In genomic region chr16:35111143-35111620, GRCm38 (mm10) we compare ENCODE assay signal across 8 mouse cellular contexts. TPM values are rescaled to one million over a fixed set of nuclear protein-coding genes. Genes with fewer than 3 reads are reported as not detected.
DNase-seq lines count a peak whose midpoint lies in the region; ATAC-seq and TF ChIP-seq lines count a peak whose summit lies in the region.

No protein-coding gene starts in this region.

- H3K36me3 ChIP-seq in CH12.LX (replicated peaks in 1 of 2; ENCODE audit: control insufficient read depth in 1 of 2, insufficient read depth in 1 of 2, low read length in 1 of 2) = peaks cover 13 to 36% of the 10 kb centered on the region in 2 experiments
- 0 out of 2 replicates have a peak, but pooled peaks cover 2% of the 10 kb centered on the region for H3K36me3 ChIP-seq in hindbrain, embryonic 11.5 days (ENCODE audit: control insufficient read depth, insufficient read depth, low read length)
- H3K36me3 ChIP-seq in midbrain, embryonic 14.5 days (ENCODE audit: control insufficient read depth, insufficient read depth, low read length) = 0 out of 2 replicates have a peak, but pooled peaks cover 9% of the 10 kb centered on the region

- peaks cover 0 to 3% of the 10 kb centered on the region in 2 experiments; a peak in 1 of 4 replicates for H3K4me1 ChIP-seq in CH12.LX (ENCODE audit: control insufficient read depth in 1 of 2, insufficient read depth in 2 of 2)
- H3K4me1 ChIP-seq in hindbrain, embryonic 11.5 days (replicated peaks; ENCODE audit: control insufficient read depth, insufficient read depth, low read length) = peaks cover 3% of the 10 kb centered on the region; the same call in 1 of the 2 replicates
- peaks cover 7% of the 10 kb centered on the region for H3K4me1 ChIP-seq in midbrain, embryonic 14.5 days (ENCODE audit: control insufficient read depth, insufficient read depth, low read length)

- no peaks in the 10 kb centered on the region for H3K79me2 ChIP-seq in CH12.LX (replicated peaks; ENCODE audit: control insufficient read depth, extremely low read depth, insufficient read depth, poor library complexity, severe bottlenecking)

- WGBS in hindbrain, embryonic 11.5 days = 69% methylated on average over 8 of the region's 8 CpGs
- WGBS in midbrain, embryonic 14.5 days = 62% methylated on average over 8 of the region's 8 CpGs

- H3K4me3 ChIP-seq in CH12.LX (replicated peaks in 1 of 3; ENCODE audit: low read depth in 2 of 3, low read length in 2 of 3, poor library complexity in 1 of 3) = no peak overlapping the region
- H3K4me3 ChIP-seq in hindbrain, embryonic 11.5 days (ENCODE audit: low read depth, low read length) = no peak overlapping the region
- H3K4me3 ChIP-seq in midbrain, embryonic 14.5 days (replicated peaks; ENCODE audit: low read depth, low read length) = no peak overlapping the region

- H3K27ac ChIP-seq in CH12.LX (ENCODE audit: insufficient read depth, low read depth) = no peak overlapping the region
- H3K27ac ChIP-seq in hindbrain, embryonic 11.5 days (ENCODE audit: low read depth, low read length) = no peak overlapping the region
- H3K27ac ChIP-seq in midbrain, embryonic 14.5 days (replicated peaks; ENCODE audit: low read depth, low read length) = peak overlapping the region; percentile 55; the same call in 1 of the 2 replicates

- DNase-seq in kidney, postnatal 10 days = peak; percentile 29
- DNase-seq in kidney, adult 18-20 months = no peak
- DNase-seq in CH12.LX (ENCODE audit: extremely low read depth) (peak; percentile 32), ZHBTc4 (ENCODE audit: low read depth, low spot score) (peak; percentile 56)
- DNase-seq in hindbrain, embryonic 11.5 days (ENCODE audit: low spot score) = peak; percentile 54
- peak; percentile 53 for DNase-seq in midbrain, embryonic 14.5 days
- DNase-seq in yolk sac, embryonic 10.5 days (ENCODE audit: low spot score) = no peak

- H3K9ac ChIP-seq in CH12.LX (ENCODE audit: insufficient read depth, low read depth) = no peak overlapping the region
- H3K9ac ChIP-seq in hindbrain, embryonic 11.5 days (ENCODE audit: low read depth, low read length) = no peak overlapping the region
- no peak overlapping the region for H3K9ac ChIP-seq in midbrain, embryonic 14.5 days (replicated peaks; ENCODE audit: low read length)

- in situ Hi-C loops in CH12.LX (cut with MboI; ENCODE audit: low pct_ligation_motif_present, low pct_unique_long_range_greater_than_20kb, low sequenced_read_pairs) = loop anchor here (5.0 kb wide), 1 partner anchor 156 kb away; no protein-coding TSS in a partner anchor

- dilution Hi-C loops in CH12.LX (cut with MboI; ENCODE audit: extremely low pct_ligation_motif_present, extremely low pct_unique_long_range_greater_than_20kb, low sequenced_read_pairs) = no loop called here

- no peaks in the 10 kb centered on the region for H3K9me3 ChIP-seq in CH12.LX (replicated peaks; ENCODE audit: low read length)
- H3K9me3 ChIP-seq in hindbrain, embryonic 11.5 days (ENCODE audit: control insufficient read depth, low read length) = no peaks in the 10 kb centered on the region
- no peaks in the 10 kb centered on the region for H3K9me3 ChIP-seq in midbrain, embryonic 14.5 days (ENCODE audit: control insufficient read depth, low read length)

- no peaks in the 10 kb centered on the region for H3K27me3 ChIP-seq in CH12.LX (replicated peaks)
- H3K27me3 ChIP-seq in hindbrain, embryonic 11.5 days (ENCODE audit: control insufficient read depth, insufficient read depth, low read length) = no peaks in the 10 kb centered on the region
- H3K27me3 ChIP-seq in midbrain, embryonic 14.5 days (ENCODE audit: control insufficient read depth, insufficient read depth, low read length) = no peaks in the 10 kb centered on the region

- no peak for TF ChIP-seq POLR2A in CH12.LX (IDR thresholded peaks at IDR 0.05; ENCODE audit: low read depth, low read length)

- no peak overlapping the region for H3K4me2 ChIP-seq in CH12.LX (ENCODE audit: insufficient read depth, low read depth, poor library complexity, severe bottlenecking)
- no peak overlapping the region for H3K4me2 ChIP-seq in hindbrain, embryonic 11.5 days (replicated peaks; ENCODE audit: low read depth, low read length)
- peak overlapping the region; percentile 49; the same call in 1 of the 2 replicates for H3K4me2 ChIP-seq in midbrain, embryonic 14.5 days (ENCODE audit: low read length)

- peak; percentile 48 for ATAC-seq in hindbrain, embryonic 11.5 days (ENCODE audit: low FRiP score)
- ATAC-seq in midbrain, embryonic 14.5 days (ENCODE audit: low FRiP score, low TSS enrichment) = no peak
- no peak for ATAC-seq in megakaryocyte progenitor cell, adult 5-6 weeks (replicated peaks; ENCODE audit: poor library complexity)

- TF ChIP-seq CTCF in CH12.LX (conservative IDR thresholded peaks at IDR 0.05 in 1 of 2, IDR thresholded peaks at IDR 0.05 in 1 of 2; ENCODE audit: low read depth in 2 of 2, low read length in 2 of 2) = peak; percentile 54 to 63

- no peak; the same call in none of the 2 replicates for TF ChIP-seq RAD21 in CH12.LX (IDR thresholded peaks at IDR 0.05; ENCODE audit: low read depth, low read length)

- no peak for TF ChIP-seq EP300 in CH12.LX (IDR thresholded peaks at IDR 0.05; ENCODE audit: low read length)

TF ChIP-seq in CH12.LX, 34 proteins besides CTCF, POLR2A, EP300 and RAD21:
- TF ChIP-seq E2F4 (IDR thresholded peaks at IDR 0.05; ENCODE audit: insufficient replicate concordance, low read depth, low read length) (no peak), ETS1 (conservative IDR thresholded peaks at IDR 0.05; ENCODE audit: low read depth, low read length) (no peak), ZMIZ1 (IDR thresholded peaks at IDR 0.05; ENCODE audit: low read depth, low read length) (no peak), SMC3 (IDR thresholded peaks at IDR 0.05; ENCODE audit: low read depth, low read length) (peak; percentile 34)

RNA-seq across cellular contexts. Expression of gene Adcy5, which starts 43.5 kb away (rescaled TPM):
- total RNA-seq in CH12.LX (2012; rRNA removed) (0.04 TPM in 2 replicates), CH12.LX (2014; rRNA removed) (0.03 TPM in 1 of 2 replicates, not detected in the other)
- 0.03 TPM in 1 of 2 replicates, not detected in the other for polyA plus RNA-seq in CH12.LX (2012; ENCODE audit: insufficient read length, low read depth)
- polyA plus RNA-seq in hindbrain, embryonic 11.5 days (2014; fragmentation: Nextera tagmentation; extraction: Ambion mirVana) = 2.7 and 2.9 TPM in 2 replicates
- polyA plus RNA-seq in midbrain, embryonic 14.5 days (2014; fragmentation: Nextera tagmentation; extraction: Ambion mirVana) = 8.4 and 8.7 TPM in 2 replicates
- total RNA-seq in megakaryocyte progenitor cell, adult 5-6 weeks (2015) = not detected in 2 replicates
- total RNA-seq in megakaryocyte progenitor cell, adult 5-6 weeks (2017) = not detected in 2 replicates

Comparison
In these comparisons a context has a peak if more than half of its experiments do, and no peak if none do; other contexts are left out.
1. DNase-seq: peak in kidney, postnatal 10 days (single experiment), CH12.LX (single experiment), ZHBTc4 (single experiment), hindbrain, embryonic 11.5 days (single experiment) and midbrain, embryonic 14.5 days (single experiment); none in kidney, adult 18-20 months (single experiment) and yolk sac, embryonic 10.5 days (single experiment).